In the genomic region with DNA sequence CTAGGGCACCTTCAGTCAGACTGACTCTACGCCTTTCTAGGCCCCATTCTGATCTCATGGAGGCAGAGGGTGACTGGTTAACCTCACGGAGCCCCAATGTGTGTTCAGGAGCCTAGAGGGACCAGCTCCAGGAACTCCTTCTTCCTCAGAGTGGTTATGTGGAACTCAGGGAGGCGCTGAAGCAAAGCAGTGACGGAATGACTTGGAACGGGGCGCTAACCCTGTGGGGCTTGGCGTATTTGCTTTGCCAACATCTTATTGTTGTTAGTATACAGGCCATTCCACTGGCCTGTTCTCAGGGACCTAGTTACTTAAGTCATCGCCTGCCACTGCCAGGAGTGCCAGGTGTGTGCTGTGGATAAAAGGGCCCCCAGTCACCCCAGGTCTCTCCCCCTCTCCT, we compare ENCODE assay signal across 21 mouse cellular contexts. TPM values are rescaled to one million over a fixed set of nuclear protein-coding genes. Genes with fewer than 3 reads are reported as not detected.
DNase-seq lines count a peak whose midpoint lies in the region; ATAC-seq and TF ChIP-seq lines count a peak whose summit lies in the region.
"Had no signal": no experiment of that assay in that cellular context is flagged by ENCODE, and none has a peak within 500 bp of the region (broad histone marks: within the 10 kb centered on the region; RNA-seq: fewer than 3 reads in every experiment).

No protein-coding gene starts in this region.

- peak overlapping the region; percentile 67; the same call in 1 of the 2 replicates for H3K27ac ChIP-seq in intestine, embryonic 14.5 days (ENCODE audit: low read depth)
- peak overlapping the region; percentile 77 for H3K27ac ChIP-seq in intestine, embryonic 15.5 days
- H3K27ac ChIP-seq in kidney, postnatal 0 days, result peak overlapping the region; percentile 47; the same call in 1 of the 2 replicates
- H3K27ac ChIP-seq in midbrain, embryonic 15.5 days, result no peak overlapping the region
- H3K27ac ChIP-seq: forebrain, embryonic 12.5 days; hindbrain, embryonic 12.5 days; limb, embryonic 10.5 days; liver, embryonic 15.5 days; macrophage; neural tube, embryonic 15.5 days had no signal

- H3K36me3 ChIP-seq in intestine, embryonic 14.5 days (ENCODE audit: control insufficient read depth, insufficient read depth, low read length), result no peaks in the 10 kb centered on the region
- H3K36me3 ChIP-seq in intestine, embryonic 15.5 days, result no peaks in the 10 kb centered on the region
- no peaks in the 10 kb centered on the region for H3K36me3 ChIP-seq in kidney, postnatal 0 days (ENCODE audit: insufficient read depth, low read length)
- H3K36me3 ChIP-seq in midbrain, embryonic 15.5 days (replicated peaks), result no peaks in the 10 kb centered on the region
- H3K36me3 ChIP-seq: forebrain, embryonic 12.5 days; hindbrain, embryonic 12.5 days; limb, embryonic 10.5 days; liver, embryonic 15.5 days; neural tube, embryonic 15.5 days had no signal

- no peak overlapping the region for H3K4me2 ChIP-seq in intestine, embryonic 14.5 days (ENCODE audit: low read length)
- no peak overlapping the region for H3K4me2 ChIP-seq in intestine, embryonic 15.5 days (replicated peaks)
- H3K4me2 ChIP-seq in kidney, postnatal 0 days (ENCODE audit: low read length), result no peak overlapping the region
- no peak overlapping the region for H3K4me2 ChIP-seq in midbrain, embryonic 15.5 days
- H3K4me2 ChIP-seq: forebrain, embryonic 12.5 days; hindbrain, embryonic 12.5 days; liver, embryonic 15.5 days; neural tube, embryonic 15.5 days had no signal

- ATAC-seq in intestine, embryonic 14.5 days (replicated peaks; ENCODE audit: low FRiP score, low TSS enrichment, low read depth), result no peak
- ATAC-seq in intestine, embryonic 15.5 days, result no peak
- ATAC-seq in kidney, postnatal 0 days (replicated peaks; ENCODE audit: low FRiP score, low read depth), result no peak
- ATAC-seq in midbrain, embryonic 15.5 days (replicated peaks), result no peak

- H3K27me3 ChIP-seq in intestine, embryonic 14.5 days (replicated peaks; ENCODE audit: control insufficient read depth, insufficient read depth, low read length), result no peaks in the 10 kb centered on the region
- H3K27me3 ChIP-seq in intestine, embryonic 15.5 days (replicated peaks), result no peaks in the 10 kb centered on the region
- H3K27me3 ChIP-seq in kidney, postnatal 0 days (ENCODE audit: insufficient read depth, low read length), result no peaks in the 10 kb centered on the region
- H3K27me3 ChIP-seq in midbrain, embryonic 15.5 days (replicated peaks), result no peaks in the 10 kb centered on the region
- H3K27me3 ChIP-seq: forebrain, embryonic 12.5 days; hindbrain, embryonic 12.5 days; neural tube, embryonic 15.5 days had no signal

- DNase-seq in lung, adult 18-20 months, result peak; percentile 65 to 76
- no peak for DNase-seq in lung, postnatal 14 days
- DNase-seq in intestine, embryonic 14.5 days (ENCODE audit: low spot score), result no peak
- no peak for DNase-seq in kidney, postnatal 0 days (ENCODE audit: low spot score)
- no peak for DNase-seq in left cerebral cortex, adult 11 months (ENCODE audit: low spot score)
- DNase-seq: adrenal gland, adult 8-10 months; cerebellum, adult 11-12 months; cerebellum, postnatal 10 days; liver; right cerebral cortex, postnatal 25 days; thymus, adult 18-20 months had no signal

- peaks cover 17% of the 10 kb centered on the region for H3K4me1 ChIP-seq in intestine, embryonic 14.5 days (replicated peaks; ENCODE audit: control insufficient read depth, insufficient read depth, low read length)
- peaks cover 20% of the 10 kb centered on the region; the same call in 1 of the 2 replicates for H3K4me1 ChIP-seq in intestine, embryonic 15.5 days (replicated peaks)
- H3K4me1 ChIP-seq in kidney, postnatal 0 days (replicated peaks; ENCODE audit: insufficient read depth, low read length), result peaks cover 6% of the 10 kb centered on the region
- H3K4me1 ChIP-seq in midbrain, embryonic 15.5 days, result no peaks in the 10 kb centered on the region
- H3K4me1 ChIP-seq: forebrain, embryonic 12.5 days; neural tube, embryonic 15.5 days had no signal

- H3K4me3 ChIP-seq in intestine, embryonic 14.5 days (ENCODE audit: low read depth, low read length), result no peak overlapping the region
- no peak overlapping the region for H3K4me3 ChIP-seq in intestine, embryonic 15.5 days (replicated peaks)
- H3K4me3 ChIP-seq in kidney, postnatal 0 days (replicated peaks; ENCODE audit: low read depth, low read length), result no peak overlapping the region
- H3K4me3 ChIP-seq in midbrain, embryonic 15.5 days, result no peak overlapping the region
- H3K4me3 ChIP-seq: forebrain, embryonic 12.5 days; hindbrain, embryonic 12.5 days; limb, embryonic 10.5 days; liver, embryonic 15.5 days; neural tube, embryonic 15.5 days had no signal

- WGBS in intestine, embryonic 14.5 days, result 86% methylated on average over 8 of the region's 8 CpGs
- 92% methylated on average over 8 of the region's 8 CpGs for WGBS in intestine, embryonic 15.5 days
- 78% methylated on average over 8 of the region's 8 CpGs for WGBS in kidney, postnatal 0 days
- 88% methylated on average over 8 of the region's 8 CpGs for WGBS in midbrain, embryonic 15.5 days

- H3K9ac ChIP-seq in intestine, embryonic 14.5 days (ENCODE audit: low read length), result no peak overlapping the region
- H3K9ac ChIP-seq in intestine, embryonic 15.5 days, result no peak overlapping the region
- H3K9ac ChIP-seq in kidney, postnatal 0 days (ENCODE audit: low read depth, low read length), result no peak overlapping the region
- no peak overlapping the region for H3K9ac ChIP-seq in midbrain, embryonic 15.5 days
- H3K9ac ChIP-seq: forebrain, embryonic 12.5 days; hindbrain, embryonic 12.5 days; liver, embryonic 15.5 days; neural tube, embryonic 15.5 days had no signal

- TF ChIP-seq CTCF in kidney, postnatal 0 days (IDR thresholded peaks at IDR 0.05; ENCODE audit: low read depth), result no peak

- 0 out of 2 replicates have a peak, but pooled peaks cover 4% of the 10 kb centered on the region for H3K9me3 ChIP-seq in intestine, embryonic 14.5 days (ENCODE audit: control insufficient read depth, low read length)
- H3K9me3 ChIP-seq in intestine, embryonic 15.5 days, result no peaks in the 10 kb centered on the region
- H3K9me3 ChIP-seq in kidney, postnatal 0 days (replicated peaks; ENCODE audit: low read length), result no peaks in the 10 kb centered on the region
- no peaks in the 10 kb centered on the region for H3K9me3 ChIP-seq in midbrain, embryonic 15.5 days
- H3K9me3 ChIP-seq: forebrain, embryonic 12.5 days; limb, embryonic 10.5 days; liver, embryonic 15.5 days; neural tube, embryonic 15.5 days had no signal

RNA-seq across cellular contexts. Expression of a gene that starts 26.6 kb away (rescaled TPM):
- 3.5 and 3.7 TPM in 2 replicates for polyA plus RNA-seq in intestine, embryonic 14.5 days (2014; fragmentation: Nextera tagmentation; extraction: Ambion mirVana)
- 1.7 and 2.5 TPM in 2 replicates for polyA plus RNA-seq in intestine, embryonic 15.5 days (2015; fragmentation: Nextera tagmentation; extraction: Ambion mirVana)
- 0.14 and 0.28 TPM in 2 replicates for polyA plus RNA-seq in kidney, postnatal 0 days (2015; fragmentation: Nextera tagmentation; extraction: Ambion mirVana)
- not detected in 2 replicates for polyA plus RNA-seq in midbrain, embryonic 15.5 days (2015; fragmentation: Nextera tagmentation; extraction: Ambion mirVana)
- polyA plus RNA-seq: embryonic facial prominence, embryonic 11.5 days; heart, embryonic 14.5 days; limb, embryonic 10.5 days; macrophage had no signal

Comparison
In these comparisons a context has a peak if more than half of its experiments do, and no peak if none do; other contexts are left out.
1. DNase-seq: peak in lung, adult 18-20 months (2 of 2); none in lung, postnatal 14 days (single experiment), intestine, embryonic 14.5 days (single experiment), kidney, postnatal 0 days (single experiment) and left cerebral cortex, adult 11 months (single experiment).